Mouse (Mus musculus) urinary bladder, postnatal 25 days (tissue): ENCODE results near the gene Trim15.
"Not testable (repeated sequence)": the region's sequence is repeated elsewhere in the genome, so short reads cannot be mapped to it uniquely, and the experiment has no call there.

Source experiments
- DNase-seq: peaks from one replicate; pipeline ENCODE4 v3.0.0; 2022; ENCODE audit warnings: low spot score

Trim15 gene

DNA sequence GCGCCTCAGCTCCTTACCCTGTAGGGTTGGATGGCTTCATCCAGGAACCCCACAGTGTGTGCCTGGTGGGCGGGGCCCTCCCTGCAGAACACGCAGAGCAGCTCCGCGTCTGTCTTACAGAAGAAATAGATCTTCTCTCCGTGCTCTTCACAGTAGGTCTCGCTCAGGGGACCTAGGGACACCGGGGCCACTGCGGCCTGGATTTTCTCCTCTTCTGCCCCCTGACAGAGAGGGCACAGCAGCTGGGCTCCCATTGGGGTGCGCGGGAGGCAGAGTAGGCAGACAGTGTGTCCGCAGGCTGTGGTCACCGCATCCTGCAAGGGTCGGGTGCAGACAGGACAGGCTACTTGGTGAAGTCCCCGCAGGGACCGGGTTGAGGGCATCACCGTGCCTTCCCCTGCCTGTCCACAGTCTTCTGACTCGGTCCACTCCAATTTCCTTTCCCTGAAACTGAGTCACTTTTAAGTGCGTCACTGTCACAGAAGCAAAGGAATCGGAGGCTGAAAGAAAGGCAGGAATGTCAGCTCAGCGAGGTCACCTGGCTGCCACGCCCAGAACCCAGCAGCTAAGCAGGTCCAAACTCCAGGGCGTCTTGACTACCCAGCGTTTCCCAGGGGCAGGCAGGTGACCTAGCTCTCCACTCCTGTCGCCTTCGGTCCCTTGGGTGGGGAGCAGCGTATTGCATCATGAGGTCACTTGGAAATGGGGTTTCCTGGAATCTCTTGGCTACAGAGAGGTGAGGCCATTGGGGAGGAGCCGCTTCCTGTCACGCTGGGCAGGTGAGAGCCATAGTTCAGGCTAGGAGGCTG lies at the start of gene Trim15:
TSS of gene Trim15 (minus strand) at position 492 of the 809 bp plus-strand sequence.
- no peak for DNase-seq

- peak; percentile 71 for DNase-seq
Observed at GRCm38 (mm10) chr17:36915076-36915475, 48.1 kb upstream of the Trim15 start.

DNA sequence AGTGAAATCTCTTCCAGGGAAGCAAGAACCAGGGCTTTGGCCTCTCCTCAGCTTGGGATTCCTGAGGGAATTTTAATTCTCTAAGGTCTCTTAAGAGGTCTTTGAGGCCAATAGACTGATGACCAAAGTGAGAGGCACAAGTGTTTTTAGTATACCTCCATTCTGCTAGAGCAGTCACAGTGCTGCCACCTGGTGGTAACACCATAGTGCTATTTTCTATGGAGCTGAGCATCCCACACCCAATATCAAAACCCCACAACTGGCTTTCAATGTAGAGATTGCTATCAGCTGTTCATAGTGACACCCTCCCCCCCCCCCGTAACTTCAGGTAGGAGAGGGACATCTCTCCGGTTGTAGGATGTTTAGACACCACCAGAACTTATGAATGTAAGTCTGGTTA lies 47.1 kb upstream of the Trim15 start:
- peak; percentile 82 for DNase-seq

DNA sequence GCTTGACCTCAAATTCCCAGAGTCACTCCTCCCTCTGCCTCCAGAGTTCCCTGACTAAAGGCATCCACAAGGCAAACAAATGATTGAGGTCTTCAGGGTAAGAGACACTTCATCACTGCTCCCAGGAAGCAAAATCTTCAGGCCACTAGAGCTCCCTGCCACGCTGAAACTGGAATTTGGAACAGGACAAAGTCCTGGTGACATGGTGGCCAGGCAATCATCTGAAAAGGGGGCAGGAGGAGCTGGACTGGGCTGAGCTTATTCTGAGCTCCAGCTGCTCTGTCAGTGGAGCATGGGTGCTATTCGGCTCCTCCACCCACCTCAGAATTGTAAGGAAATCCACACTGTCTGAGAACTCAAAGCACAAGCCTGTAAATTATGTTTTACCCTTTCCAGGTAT lies 45.0 kb upstream of the Trim15 start:
- DNase-seq = no peak

DNA sequence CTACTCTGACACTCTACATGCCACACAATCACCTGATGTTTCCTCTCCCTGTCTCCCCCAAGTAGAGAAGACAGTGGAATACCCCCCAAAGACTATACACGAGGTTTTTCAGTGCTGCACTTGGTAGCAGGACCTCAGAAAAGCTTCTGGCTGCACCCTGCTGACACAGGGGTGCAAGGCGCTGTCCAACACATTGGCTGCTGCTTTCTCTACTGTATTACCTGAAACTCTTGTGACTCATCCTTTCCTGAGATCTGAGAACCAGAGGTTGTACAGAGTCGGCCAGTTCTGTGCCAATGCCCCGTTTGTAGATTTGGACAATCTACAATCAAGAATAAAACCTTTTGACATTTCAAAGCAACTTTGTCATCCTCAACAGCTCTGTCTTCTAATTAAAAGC lies 42.8 kb upstream of the Trim15 start:
- DNase-seq = no peak

DNA sequence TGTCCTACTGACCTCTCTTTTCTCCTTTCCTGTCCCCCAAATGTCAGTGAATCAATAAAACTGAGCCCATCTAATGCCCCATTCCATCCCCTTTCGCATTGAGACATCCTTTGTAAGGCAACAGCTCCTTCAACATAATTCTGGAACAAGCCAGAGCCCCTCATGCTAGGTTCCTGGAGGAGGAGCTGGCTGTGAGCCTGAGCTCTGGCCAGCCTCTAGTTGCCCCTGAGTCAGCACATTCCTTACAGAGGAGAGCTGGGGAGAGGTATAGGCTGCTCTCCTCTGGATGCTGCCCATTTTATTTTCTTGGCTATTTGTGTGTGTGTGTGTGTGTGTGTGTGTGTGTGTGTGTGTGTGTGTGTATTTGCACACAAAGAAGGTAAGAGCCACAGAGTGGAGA lies 41.2 kb upstream of the Trim15 start:
- no peak for DNase-seq

DNA sequence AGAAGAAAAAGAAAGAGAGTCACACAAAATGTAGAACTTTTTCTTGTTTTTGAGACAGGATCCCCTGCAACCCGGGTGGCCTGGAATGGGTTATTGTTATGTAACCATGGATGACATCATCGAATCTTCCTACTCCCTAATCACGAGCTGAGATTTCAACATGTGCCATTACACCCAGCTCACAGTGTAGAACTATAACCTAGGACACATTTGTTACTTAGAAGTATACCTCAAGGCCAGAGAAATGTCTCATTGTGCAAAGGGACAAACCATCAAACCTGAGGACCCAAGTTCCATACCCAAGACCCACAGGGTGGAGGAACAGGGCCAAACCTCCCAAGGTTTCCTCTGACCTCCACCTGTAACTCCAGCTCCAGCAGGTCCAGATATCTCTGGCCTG lies 36.6 kb upstream of the Trim15 start:
- no peak for DNase-seq

GRCm38 (mm10) chr17:36900691-36901090 lies 33.7 kb upstream of the Trim15 start:
- DNase-seq = no peak

DNA sequence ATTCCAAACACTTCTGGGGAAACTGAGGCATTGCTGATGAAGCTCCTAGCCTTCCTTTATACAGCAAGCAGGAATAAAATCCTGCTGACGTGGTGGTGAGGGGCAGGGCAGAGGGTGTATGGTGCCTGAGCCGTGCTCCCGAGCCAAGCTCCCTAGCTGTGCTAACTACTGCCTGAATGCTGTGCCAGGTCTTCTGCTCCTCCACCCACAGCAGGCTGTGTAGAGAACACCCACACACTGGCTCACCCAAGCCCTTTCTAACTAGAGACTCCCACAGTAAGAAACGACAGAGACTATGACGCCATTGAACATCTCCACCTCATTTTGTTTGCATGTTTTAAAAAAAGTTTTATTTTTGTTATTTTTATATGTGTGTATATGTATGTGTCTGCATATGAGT lies 33.0 kb upstream of the Trim15 start:
- DNase-seq = no peak

DNA sequence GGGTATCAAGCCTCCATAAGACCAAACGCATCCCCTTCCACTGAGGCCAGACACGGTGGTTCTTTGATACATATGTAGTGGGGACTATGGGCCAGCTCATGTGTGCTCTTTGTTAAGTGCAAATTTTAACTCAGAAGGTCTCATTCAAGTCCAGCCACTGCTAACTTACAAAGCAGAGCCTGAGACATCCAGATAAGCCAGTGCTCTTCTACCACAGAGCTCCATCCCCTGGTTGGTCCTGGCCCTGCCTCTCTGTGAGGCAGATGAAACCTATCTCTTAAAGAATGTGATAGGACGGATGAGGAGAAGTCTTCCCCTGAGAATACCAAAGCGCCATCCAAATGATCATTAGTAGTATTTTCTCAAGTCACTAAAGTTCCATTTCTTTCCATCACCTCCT lies 32.4 kb upstream of the Trim15 start:
- no peak for DNase-seq

GRCm38 (mm10) chr17:36897552-36898205 lies 30.7 kb upstream of the Trim15 start, which contains the start of gene Trim31:
Trim31 (plus strand) TSS chr17:36898118.
- DNase-seq = no peak

DNA sequence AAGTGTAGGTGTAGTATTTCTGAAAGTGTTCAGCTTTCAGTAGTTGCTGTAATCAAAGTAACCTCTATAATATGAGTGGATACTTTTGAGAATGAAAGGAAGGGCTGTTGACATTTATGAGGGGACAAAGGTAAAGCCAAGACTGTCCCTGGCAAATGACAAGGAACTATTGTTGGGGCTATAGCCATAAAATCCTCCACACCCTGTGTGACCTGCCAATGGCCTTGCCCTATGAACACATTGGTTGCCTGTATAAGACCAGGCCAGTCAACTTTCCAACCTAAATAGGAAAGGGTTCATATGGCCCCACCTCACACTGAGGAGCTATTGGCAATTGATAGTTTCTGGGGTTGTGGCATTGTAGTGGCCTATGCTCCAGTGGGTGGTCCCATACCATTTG lies 30.1 kb upstream of the Trim15 start:
- no peak for DNase-seq

- peak; percentile 29 for DNase-seq
Observed at GRCm38 (mm10) chr17:36896583-36896982, 29.6 kb upstream of the Trim15 start.

DNA sequence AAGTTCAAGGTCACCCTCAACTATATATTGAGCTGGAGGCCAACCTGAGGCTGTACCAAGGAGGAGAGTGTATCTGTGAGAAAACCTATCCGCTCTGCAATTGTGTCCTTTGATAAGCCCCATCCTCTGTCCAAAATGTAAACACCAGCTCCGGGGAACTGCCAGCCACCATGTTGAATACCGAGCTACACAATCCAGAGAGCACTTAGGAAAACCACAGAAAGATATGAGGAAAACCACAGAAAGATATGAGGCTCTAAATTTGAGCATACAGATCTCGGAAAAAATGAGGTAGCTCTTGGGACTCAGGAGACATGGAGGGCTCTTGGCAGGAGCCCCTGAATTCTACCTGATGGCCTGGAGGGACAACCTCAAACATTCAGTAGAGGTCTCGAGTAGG lies 26.4 kb upstream of the Trim15 start:
- DNase-seq = no peak

DNA sequence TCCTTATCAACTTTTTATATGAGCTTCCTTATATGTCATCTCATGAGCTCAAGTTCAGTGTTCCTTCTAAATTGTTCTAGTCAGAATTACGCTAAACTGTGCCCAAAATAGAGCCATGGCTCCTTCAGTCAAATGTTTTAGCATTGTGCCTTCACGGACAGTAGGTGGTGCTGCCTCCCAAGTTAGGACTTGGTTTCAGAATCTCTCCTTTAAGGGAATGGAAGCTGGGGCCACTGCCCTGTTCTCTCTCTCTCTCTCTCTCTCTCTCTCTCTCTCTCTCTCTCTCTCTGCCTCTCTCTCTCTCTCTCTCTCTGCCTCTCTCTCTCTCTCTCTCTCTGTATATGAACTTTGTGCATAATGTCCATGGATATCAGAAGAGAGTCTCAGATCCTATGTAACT lies 25.4 kb upstream of the Trim15 start:
- DNase-seq = peak; percentile 28

DNA sequence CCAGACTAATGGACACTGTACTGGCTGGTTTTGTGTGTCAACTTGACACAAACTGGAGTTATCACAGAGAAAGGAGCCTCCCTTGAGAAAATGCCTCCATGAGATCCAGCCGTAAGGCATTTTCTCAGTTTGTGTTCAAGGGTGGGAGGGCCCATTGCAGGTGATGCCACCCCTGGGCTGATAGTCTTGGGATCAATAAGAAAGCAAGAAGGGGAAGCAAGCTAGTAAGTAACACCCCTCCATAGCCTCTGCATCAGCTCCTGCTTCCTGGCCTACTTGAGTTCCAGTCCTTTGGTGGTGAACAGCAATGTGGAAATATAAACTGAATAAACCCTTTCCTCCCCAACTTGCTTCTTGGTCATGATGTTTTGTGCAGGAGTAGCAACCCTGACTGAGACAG lies 24.5 kb upstream of the Trim15 start:
- not testable (repeated sequence) for DNase-seq

GRCm38 (mm10) chr17:36890073-36890903 lies 23.3 kb upstream of the Trim15 start, which contains the start of gene Trim40:
Trim40 (minus strand) TSS chr17:36890123.
- no peak for DNase-seq

DNA sequence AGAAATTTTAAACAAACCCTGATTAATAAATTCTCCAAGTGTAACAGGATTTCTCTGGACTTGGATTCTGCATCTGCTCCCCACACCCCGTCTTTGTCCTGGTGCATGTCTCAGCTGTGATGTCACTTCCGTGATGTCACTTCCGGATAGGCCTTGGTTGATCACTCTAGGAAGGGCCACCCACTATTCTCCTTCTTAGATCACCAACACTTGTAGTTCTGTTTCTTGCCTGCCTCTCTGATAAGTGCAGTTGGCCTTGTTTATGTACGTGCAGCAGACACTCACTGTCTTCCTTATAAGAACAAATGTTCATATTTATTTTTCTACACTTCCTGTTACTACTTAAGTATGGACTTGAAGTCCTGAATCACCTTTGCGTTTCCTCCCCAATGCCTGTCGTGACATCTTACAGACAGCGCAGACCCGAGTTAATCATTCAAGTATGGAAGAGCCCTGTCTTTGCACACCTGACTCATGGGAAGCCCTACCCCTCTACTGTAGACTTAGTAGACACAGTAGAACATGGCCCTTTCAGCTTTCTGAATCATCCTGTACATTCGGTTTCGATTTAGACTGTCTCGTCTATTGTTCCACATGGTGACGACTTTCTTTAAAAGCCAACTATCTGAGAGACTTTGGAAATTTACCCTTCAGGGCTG lies 18.3 kb upstream of the Trim15 start:
- DNase-seq = no peak

- DNase-seq = no peak
Observed at GRCm38 (mm10) chr17:36883350-36883749, 16.3 kb upstream of the Trim15 start.

GRCm38 (mm10) chr17:36874636-36875035 lies 7.6 kb upstream of the Trim15 start:
- no peak for DNase-seq

DNA sequence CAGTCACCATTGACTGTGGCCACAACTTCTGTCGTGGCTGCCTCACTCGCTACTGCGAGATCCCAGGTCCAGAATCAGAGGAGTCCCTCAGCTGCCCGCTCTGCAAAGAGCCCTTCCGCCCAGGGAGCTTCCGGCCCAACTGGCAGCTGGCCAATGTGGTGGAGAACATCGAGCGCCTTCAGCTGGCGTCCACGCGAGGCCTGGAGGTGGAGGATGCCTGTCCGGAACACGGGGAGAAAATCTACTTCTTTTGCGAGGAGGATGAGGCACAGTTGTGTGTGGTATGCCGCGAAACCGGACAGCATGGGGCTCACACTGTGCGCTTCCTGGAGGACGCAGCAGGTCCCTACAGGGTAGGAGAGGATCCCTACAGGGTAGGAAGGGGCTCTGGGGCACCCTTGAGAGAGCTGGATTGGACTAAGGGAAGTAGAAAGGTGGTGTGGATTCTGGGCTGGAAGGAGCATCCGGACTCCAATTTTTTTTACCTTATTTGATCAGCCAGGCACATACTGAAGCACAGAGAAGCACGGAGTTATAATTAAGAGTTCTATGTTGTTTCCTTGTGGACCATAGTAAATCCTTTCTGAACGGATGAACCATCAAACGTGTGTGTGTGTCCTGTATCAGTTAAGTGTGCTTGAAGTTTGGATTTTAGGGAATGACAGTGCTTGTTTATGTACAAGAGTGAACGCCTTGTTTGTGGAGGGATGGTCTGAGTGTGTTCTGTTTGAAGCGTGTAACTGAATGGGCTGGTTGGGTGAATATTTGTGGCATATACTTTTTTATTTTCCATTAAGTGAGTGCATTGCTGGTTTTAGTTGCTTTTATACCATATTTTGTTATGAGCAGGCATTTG lies 3.2 kb upstream of the Trim15 start:
- no peak for DNase-seq
